ENCODE assay signal across 9 mouse cellular contexts in the genomic region with DNA sequence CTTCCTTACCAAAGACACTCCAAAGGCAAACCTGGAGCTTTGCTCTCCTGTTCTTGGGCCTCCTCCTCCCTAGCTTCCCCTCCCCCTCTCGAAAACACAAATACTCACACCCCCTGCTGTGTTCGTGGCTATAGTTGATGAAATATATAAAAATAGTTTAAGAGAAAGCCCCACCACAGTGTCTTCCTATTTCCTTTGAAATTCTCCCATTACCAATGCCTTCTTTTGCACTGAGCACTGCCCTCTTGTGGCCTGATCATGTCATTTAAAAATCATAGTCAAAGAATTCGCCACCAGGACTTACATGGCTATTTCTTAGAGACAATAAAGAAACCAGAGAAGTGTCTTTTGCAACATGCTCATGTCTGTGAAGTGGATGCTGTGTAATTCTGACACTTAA.
DNase-seq lines count a peak whose midpoint lies in the region; ATAC-seq and TF ChIP-seq lines count a peak whose summit lies in the region.
"Had no signal": no experiment of that assay in that cellular context is flagged by ENCODE, and none has a peak within 500 bp of the region (broad histone marks: within the 10 kb centered on the region; RNA-seq: fewer than 3 reads in every experiment).

No protein-coding gene starts in this region.

- no peak overlapping the region for H3K27ac ChIP-seq in neural tube, embryonic 15.5 days (replicated peaks)
- H3K27ac ChIP-seq in layer of hippocampus, adult 2 months: no peak overlapping the region
- H3K27ac ChIP-seq in neural tube, embryonic 11.5 days (ENCODE audit: low read depth, low read length): no peak overlapping the region
- H3K27ac ChIP-seq: liver, embryonic 13.5 days had no signal

- no peak for ATAC-seq in frontal cortex, adult (ENCODE audit: low TSS enrichment)
- ATAC-seq in neural tube, embryonic 15.5 days (ENCODE audit: low FRiP score): no peak
- ATAC-seq in neural tube, embryonic 11.5 days (ENCODE audit: insufficient read depth, low FRiP score, low TSS enrichment): no peak
- ATAC-seq in megakaryocyte progenitor cell, adult 5-6 weeks (replicated peaks; ENCODE audit: poor library complexity): no peak

- no peaks in the 10 kb centered on the region for H3K27me3 ChIP-seq in neural tube, embryonic 15.5 days (replicated peaks)
- H3K27me3 ChIP-seq in neural tube, embryonic 11.5 days (ENCODE audit: control insufficient read depth, insufficient read depth, low read length): no peaks in the 10 kb centered on the region
- H3K27me3 ChIP-seq: liver, embryonic 13.5 days had no signal

- 27% methylated on average over 3 of the region's 3 CpGs for WGBS in neural tube, embryonic 15.5 days
- 33% methylated on average over 3 of the region's 3 CpGs for WGBS in neural tube, embryonic 11.5 days

- peaks cover under 1% of the 10 kb centered on the region; the same call in 1 of the 2 replicates for H3K4me1 ChIP-seq in neural tube, embryonic 15.5 days
- H3K4me1 ChIP-seq in neural tube, embryonic 11.5 days (ENCODE audit: control insufficient read depth, insufficient read depth, low read length): no peaks in the 10 kb centered on the region
- H3K4me1 ChIP-seq: liver, embryonic 13.5 days had no signal

- H3K36me3 ChIP-seq in neural tube, embryonic 15.5 days: no peaks in the 10 kb centered on the region
- H3K36me3 ChIP-seq in neural tube, embryonic 11.5 days (ENCODE audit: control insufficient read depth, insufficient read depth, low read length): no peaks in the 10 kb centered on the region
- H3K36me3 ChIP-seq: liver, embryonic 13.5 days had no signal

- DNase-seq in frontal cortex, postnatal 14 days (ENCODE audit: low spot score in 2 of 2): peak; percentile 8 to 56
- DNase-seq in neural tube, embryonic 10.5 days (ENCODE audit: extremely low spot score, low spot score): peak; percentile 30
- peak; percentile 85 to 88 for DNase-seq in cerebellum, postnatal 14 days
- DNase-seq in layer of hippocampus, adult 2 months (ENCODE audit: low spot score in 2 of 2): peak; percentile 26 to 72
- peak; percentile 44 for DNase-seq in neural tube, embryonic 11.5 days (ENCODE audit: low spot score)
- DNase-seq: liver, embryonic 13.5 days had no signal

- peak; percentile 83 for TF ChIP-seq CTCF in layer of hippocampus, adult 2 months (conservative IDR thresholded peaks at IDR 0.05)

- no peak overlapping the region for H3K9ac ChIP-seq in neural tube, embryonic 15.5 days (replicated peaks)
- no peak overlapping the region for H3K9ac ChIP-seq in neural tube, embryonic 11.5 days (ENCODE audit: low read length)
- H3K9ac ChIP-seq: liver, embryonic 13.5 days had no signal

- H3K9me3 ChIP-seq in neural tube, embryonic 15.5 days (replicated peaks): no peaks in the 10 kb centered on the region
- no peaks in the 10 kb centered on the region for H3K9me3 ChIP-seq in neural tube, embryonic 11.5 days (ENCODE audit: control insufficient read depth, low read length)

- no peak overlapping the region for H3K4me3 ChIP-seq in neural tube, embryonic 15.5 days (replicated peaks)
- no peak overlapping the region for H3K4me3 ChIP-seq in layer of hippocampus, adult 2 months
- H3K4me3 ChIP-seq in neural tube, embryonic 11.5 days (ENCODE audit: low read depth, low read length): no peak overlapping the region
- H3K4me3 ChIP-seq: liver, embryonic 13.5 days had no signal

- H3K4me2 ChIP-seq in neural tube, embryonic 15.5 days: no peak overlapping the region
- no peak overlapping the region for H3K4me2 ChIP-seq in neural tube, embryonic 11.5 days (ENCODE audit: low read depth)
- H3K4me2 ChIP-seq: liver, embryonic 13.5 days had no signal

Comparison
In these comparisons a context has a peak if more than half of its experiments do, and no peak if none do; other contexts are left out.
1. DNase-seq: peak in every context shown above with its lines; median percentile 86 in cerebellum, postnatal 14 days; 49 in layer of hippocampus, adult 2 months; 44 in neural tube, embryonic 11.5 days; 32 in frontal cortex, postnatal 14 days; 30 in neural tube, embryonic 10.5 days.